Mouse (Mus musculus) midbrain, postnatal 0 days (tissue): ENCODE results near the gene Wdr95. TPM values are rescaled to one million over a fixed set of nuclear protein-coding genes. Genes with fewer than 3 reads are reported as not detected.

ENCODE experiments used
- ATAC-seq: fragments of 200-750 bp; cut with Nextera tagmentation; 2 replicates; pipeline ENCODE4 v1.8.0; 2017; ENCODE audit warnings: moderate number of reproducible peaks, mild to moderate bottlenecking, moderate TSS enrichment, moderate library complexity; ENCODE audit not compliant: low FRiP score
- DNase-seq: peaks from one replicate; pipeline ENCODE4 v3.0.0-alpha.2; 2015; ENCODE audit warnings: low spot score
- H3K27ac ChIP-seq: fragments of 300-500 bp; sonication (generic); 2 replicates; pipeline ENCODE4 v1.5.1; 2014; ENCODE audit warnings: low read depth, mild to moderate bottlenecking, low read length, mixed read lengths
- H3K27me3 ChIP-seq: fragments of 300-500 bp; sonication (generic); 2 replicates; pipeline ENCODE4 v1.6.1; 2014; ENCODE audit warnings: low read length, control low read depth, mixed read lengths; ENCODE audit not compliant: insufficient read depth
- H3K36me3 ChIP-seq: fragments of 300-500 bp; sonication (generic); 2 replicates; pipeline ENCODE4 v1.6.1; 2014; ENCODE audit warnings: low read length, control low read depth, mixed read lengths; ENCODE audit not compliant: insufficient read depth
- H3K4me1 ChIP-seq: fragments of 300-500 bp; sonication (generic); 2 replicates; pipeline ENCODE4 v1.6.1; 2014; ENCODE audit warnings: mild to moderate bottlenecking, control low read depth, antibody characterized with exemption, low read length, mixed read lengths; ENCODE audit not compliant: insufficient read depth
- H3K4me2 ChIP-seq: fragments of 300-500 bp; sonication (generic); 2 replicates; pipeline ENCODE4 v1.6.1; 2014; ENCODE audit warnings: low read depth, mild to moderate bottlenecking, low read length, mixed read lengths; ENCODE audit not compliant: poor library complexity, severe bottlenecking
- H3K4me3 ChIP-seq: fragments of 300-500 bp; sonication (generic); 2 replicates; pipeline ENCODE4 v1.5.1; 2014; ENCODE audit warnings: low read depth, mild to moderate bottlenecking, low read length, moderate library complexity
- H3K9ac ChIP-seq: fragments of 300-500 bp; sonication (generic); replicated peaks from 2 replicates; pipeline ENCODE4 v1.6.1; 2014; ENCODE audit warnings: mild to moderate bottlenecking, low read length, moderate library complexity, mixed read lengths; ENCODE audit not compliant: poor library complexity, severe bottlenecking
- H3K9me3 ChIP-seq: fragments of 300-500 bp; sonication (generic); 2 replicates; pipeline ENCODE4 v1.6.1; 2016; ENCODE audit warnings: low read length, control low read depth
- CTCF ChIP-seq: IDR thresholded peaks from 2 replicates; pipeline ENCODE4 v1.5.1; 2016; ENCODE audit warnings: antibody characterized with exemption, mild to moderate bottlenecking
- WGBS: fragments of 180-500 bp; shearing (Covaris S2); extraction: QIAGEN DNeasy Blood & Tissue Kit; methylation state at CpG from one replicate; pipeline ENCODE4 v1.1.7; 2014; 5-methylcytosine and 5-hydroxymethylcytosine counted together
- polyA plus RNA-seq: library from polyadenylated mRNA; unstranded; fragments of >200 nt; fragmentation: Nextera tagmentation; extraction: Ambion mirVana; gene quantifications from 2 replicates; pipeline ENCODE4 v1.2.1, GENCODE M21; 2015
- total RNA-seq: library from RNA; depleted of rRNA; stranded (reverse); fragments of >200 nt; gene quantifications from 2 replicates; pipeline ENCODE4 v1.2.3, GENCODE M21; 2014

The Wdr95 gene
- total and polyA plus RNA-seq, 2 experiments from 2014 or later, result 0.33 to 0.41 TPM

DNA sequence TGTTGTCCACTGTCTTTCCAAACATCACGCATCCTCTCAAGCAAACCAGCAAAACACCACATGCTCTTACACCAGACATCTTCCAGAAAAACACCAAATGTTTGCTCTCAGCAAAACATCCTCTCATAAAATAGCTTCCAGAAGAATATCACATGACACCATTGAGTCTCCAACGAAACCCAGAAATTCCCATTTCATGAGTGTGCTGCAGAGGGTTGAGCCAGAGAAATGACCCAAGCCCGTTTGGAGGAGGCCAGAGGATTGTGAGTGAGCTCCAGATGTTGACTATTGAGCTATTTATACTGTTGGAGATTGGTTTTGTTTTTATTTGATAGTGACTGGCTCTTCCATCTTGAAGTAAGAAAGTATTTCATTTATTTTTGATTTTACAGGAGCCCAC is 74.8 kb downstream of the Wdr95 start:
- H3K27ac ChIP-seq, result no peak overlapping the region
- H3K9me3 ChIP-seq, result no peaks in the 10 kb centered on the region
- ATAC-seq (no peak), DNase-seq (no peak)
- H3K4me2 ChIP-seq, result no peak overlapping the region
- H3K36me3 ChIP-seq, result no peaks in the 10 kb centered on the region
- no peaks in the 10 kb centered on the region for H3K4me1 ChIP-seq
- 79% methylated on average over 3 of the region's 3 CpGs for WGBS
- H3K27me3 ChIP-seq, result no peaks in the 10 kb centered on the region
- H3K4me3 ChIP-seq, result no peak overlapping the region
- H3K9ac ChIP-seq, result no peak overlapping the region
- TF ChIP-seq CTCF, result no peak

DNA sequence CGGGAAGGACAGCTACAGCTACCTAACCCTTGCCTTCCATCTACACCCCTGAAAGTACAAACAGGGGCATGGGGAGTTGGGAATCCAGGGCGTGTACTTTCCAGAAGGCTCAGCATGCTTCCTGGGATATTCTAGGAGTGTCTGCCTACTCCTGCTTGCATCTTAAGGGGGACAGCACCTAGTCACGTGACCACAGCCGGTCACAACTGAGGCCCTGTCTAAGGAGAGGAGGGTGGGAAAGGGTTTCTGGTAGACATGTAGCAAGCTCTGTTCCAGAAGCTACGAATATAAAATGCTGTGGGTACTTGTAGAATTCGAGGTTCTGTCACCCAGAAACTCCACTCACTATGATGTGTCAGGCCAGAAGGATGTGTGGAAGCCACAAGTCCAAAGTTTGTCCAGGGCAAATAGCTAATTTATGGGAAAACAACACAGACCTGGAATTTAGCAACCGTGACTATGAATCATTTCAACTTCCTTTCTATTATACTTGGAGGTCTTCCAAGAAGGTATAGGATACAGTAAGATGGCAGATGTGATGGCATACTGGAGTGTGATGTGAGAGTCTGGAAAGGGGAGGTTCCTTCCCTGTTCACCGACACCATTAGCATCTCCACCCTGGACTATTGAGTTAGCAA is 78.7 kb downstream of the Wdr95 start:
- H3K9me3 ChIP-seq, result no peaks in the 10 kb centered on the region
- no peak overlapping the region for H3K4me3 ChIP-seq
- no peak for TF ChIP-seq CTCF
- no peak overlapping the region for H3K4me2 ChIP-seq
- ATAC-seq (no peak), DNase-seq (no peak)
- H3K4me1 ChIP-seq, result no peaks in the 10 kb centered on the region
- no peak overlapping the region for H3K9ac ChIP-seq
- WGBS, result 83% methylated on average over 8 of the region's 8 CpGs
- H3K36me3 ChIP-seq, result no peaks in the 10 kb centered on the region
- no peak overlapping the region for H3K27ac ChIP-seq
- H3K27me3 ChIP-seq, result no peaks in the 10 kb centered on the region

DNA sequence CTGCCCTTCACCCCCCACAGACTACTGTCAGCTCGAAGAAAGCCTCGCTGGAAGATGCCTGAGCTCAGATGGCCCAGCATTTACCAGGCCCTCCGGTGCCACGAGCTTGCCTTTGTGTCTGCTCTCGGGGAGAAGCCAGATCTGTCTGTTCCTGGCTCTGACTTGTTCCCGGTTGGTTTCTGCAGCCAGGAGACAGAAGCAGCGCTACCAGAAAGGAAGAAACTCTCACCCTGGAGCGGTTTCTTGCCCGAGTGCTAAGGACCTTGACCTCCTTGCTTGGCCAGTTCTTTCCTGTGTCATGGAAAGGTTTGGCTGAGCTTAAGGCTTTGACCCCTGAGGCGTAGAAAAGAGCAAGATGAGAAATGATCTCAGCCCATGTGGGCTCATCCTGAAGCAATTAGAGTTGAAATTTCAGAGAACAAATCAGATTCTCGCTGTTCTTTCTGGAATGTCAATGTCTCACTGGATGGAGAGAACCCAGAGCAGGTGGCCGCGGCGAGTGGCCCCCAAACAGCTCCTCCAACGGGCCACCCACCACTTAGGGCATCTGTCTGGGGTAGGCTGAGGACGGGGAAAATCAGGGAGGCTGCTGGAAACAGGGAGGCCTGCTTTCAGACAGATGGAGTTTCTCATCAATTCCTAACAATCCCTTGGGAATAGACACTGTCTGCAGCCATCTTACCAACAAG is 83.1 kb downstream of the Wdr95 start:
- Histone ChIP-seq H3K4me2 (no peak overlapping the region), H3K4me3 (no peak overlapping the region), H3K9me3 (no peaks in the 10 kb centered on the region), H3K4me1 (no peaks in the 10 kb centered on the region), H3K27ac (0 out of 2 replicates have a peak overlapping the region, but pooled peaks have one; percentile 12), H3K9ac (no peak overlapping the region), H3K27me3 (no peaks in the 10 kb centered on the region), H3K36me3 (peaks cover 10% of the 10 kb centered on the region)
- no peak for TF ChIP-seq CTCF
- ATAC-seq (no peak), DNase-seq (peak; percentile 58)
- 54% methylated on average over 16 of the region's 16 CpGs for WGBS

DNA sequence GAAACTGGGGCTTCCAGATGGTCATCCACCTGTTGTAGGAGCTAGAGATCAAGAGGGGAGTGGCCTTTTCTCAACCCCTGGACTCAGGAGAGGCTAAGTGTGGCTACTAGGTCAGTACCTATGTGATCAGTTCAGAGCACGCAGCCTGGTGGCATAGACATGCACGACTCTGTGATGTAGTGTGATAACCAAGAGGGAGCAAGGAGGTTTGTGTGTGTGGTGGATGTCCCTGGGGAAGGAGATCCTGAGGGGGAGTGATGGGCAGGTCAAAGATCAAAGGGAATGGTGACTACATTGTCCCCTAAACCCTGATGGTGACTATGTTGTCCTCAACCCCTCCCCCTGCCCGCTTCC is 83.7 kb downstream of the Wdr95 start:
- ATAC-seq (no peak), DNase-seq (no peak)
- no peak overlapping the region for H3K4me3 ChIP-seq
- H3K27me3 ChIP-seq, result no peaks in the 10 kb centered on the region
- no peak for TF ChIP-seq CTCF
- no peak overlapping the region for H3K27ac ChIP-seq
- peaks cover 15% of the 10 kb centered on the region for H3K36me3 ChIP-seq
- 88% methylated on average over 3 of the region's 3 CpGs for WGBS
- H3K9ac ChIP-seq, result no peak overlapping the region
- H3K9me3 ChIP-seq, result no peaks in the 10 kb centered on the region
- H3K4me2 ChIP-seq, result no peak overlapping the region
- H3K4me1 ChIP-seq, result no peaks in the 10 kb centered on the region

DNA sequence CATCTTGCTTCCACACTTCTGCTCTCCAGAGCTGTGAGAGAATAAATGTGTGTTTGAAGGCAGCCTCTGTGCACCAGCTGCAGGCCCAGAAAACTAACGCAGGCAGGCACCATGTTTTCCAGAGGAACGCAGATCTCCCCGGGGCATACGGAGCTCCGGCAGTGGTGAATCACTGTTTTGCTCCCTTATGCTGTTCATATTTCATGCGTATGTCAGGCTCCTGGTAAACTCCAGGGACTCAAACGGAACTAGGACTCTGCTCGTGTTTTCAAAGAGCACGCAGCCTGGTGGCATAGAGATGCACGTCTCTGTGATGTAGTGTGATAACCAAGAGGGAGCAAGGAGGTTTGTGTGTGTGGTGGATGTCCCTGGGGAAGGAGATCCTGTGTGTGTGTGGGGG is 84.3 kb downstream of the Wdr95 start:
- H3K27ac ChIP-seq, result 0 out of 2 replicates have a peak overlapping the region, but pooled peaks have one; percentile 32
- H3K27me3 ChIP-seq, result no peaks in the 10 kb centered on the region
- no peaks in the 10 kb centered on the region for H3K9me3 ChIP-seq
- peak; percentile 33 for DNase-seq
- H3K36me3 ChIP-seq, result peaks cover 21% of the 10 kb centered on the region
- WGBS, result 36% methylated on average over 10 of the region's 10 CpGs
- no peak overlapping the region for H3K4me3 ChIP-seq
- peak; percentile 25; the same call in 1 of the 2 replicates for TF ChIP-seq CTCF
- no peak overlapping the region for H3K4me2 ChIP-seq
- no peak overlapping the region for H3K9ac ChIP-seq
- ATAC-seq, result no peak
- no peaks in the 10 kb centered on the region for H3K4me1 ChIP-seq

DNA sequence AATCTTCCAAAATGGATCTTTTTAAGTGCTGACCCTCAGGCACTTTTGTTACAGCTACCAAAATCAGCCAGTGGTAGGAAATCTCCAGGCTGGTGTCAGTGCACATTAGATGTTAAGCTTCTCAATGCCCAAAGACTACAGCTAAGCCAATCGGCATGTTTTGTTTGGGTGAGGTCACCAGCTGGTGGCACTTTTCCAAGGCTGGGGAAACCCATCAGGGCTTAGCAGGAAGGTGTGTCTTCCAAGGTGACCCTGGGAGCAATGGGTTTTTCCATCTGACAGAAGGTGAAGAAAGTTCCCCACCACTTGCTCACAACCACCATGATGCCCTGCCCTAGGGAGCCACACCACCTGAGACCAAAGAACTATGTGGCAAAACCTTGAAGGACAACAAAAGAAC is 87.7 kb downstream of the Wdr95 start:
- ATAC-seq, result no peak
- no peaks in the 10 kb centered on the region for H3K9me3 ChIP-seq
- no peak overlapping the region for H3K4me3 ChIP-seq
- no peaks in the 10 kb centered on the region for H3K4me1 ChIP-seq
- no peak overlapping the region for H3K4me2 ChIP-seq
- DNase-seq, result no peak
- no peaks in the 10 kb centered on the region for H3K27me3 ChIP-seq
- H3K27ac ChIP-seq, result no peak overlapping the region
- WGBS, result 71% methylated on average over 1 of the region's 1 CpGs
- no peak for TF ChIP-seq CTCF
- H3K36me3 ChIP-seq, result peaks cover 48% of the 10 kb centered on the region
- H3K9ac ChIP-seq, result no peak overlapping the region
